Mouse (Mus musculus) retina, postnatal 7 days (tissue): ENCODE measurements around the gene Glce.

ENCODE experiments used
- DNase-seq: peaks from one replicate; pipeline ENCODE4 v3.0.0-alpha.2; 2012; ENCODE audit warnings: low read depth, low spot score

Glce gene

GRCm38 (mm10) chr9:62123496-62123895 lies 1.0 kb upstream of the Glce start:
- no peak for DNase-seq

GRCm38 (mm10) chr9:62121551-62122447 lies 656 bp downstream of the Glce start:
- no peak for DNase-seq

GRCm38 (mm10) chr9:62118754-62119153 lies 3.7 kb downstream of the Glce start:
- DNase-seq: no peak

GRCm38 (mm10) chr9:62115826-62116225 lies 6.6 kb downstream of the Glce start:
- DNase-seq: no peak

GRCm38 (mm10) chr9:62096603-62097002 lies 25.9 kb downstream of the Glce start:
- DNase-seq: no peak

GRCm38 (mm10) chr9:62091604-62092003 lies 30.9 kb downstream of the Glce start:
- DNase-seq: no peak

GRCm38 (mm10) chr9:62085548-62085947 lies 36.9 kb downstream of the Glce start:
- DNase-seq: no peak

- DNase-seq: no peak
These were observed 37.6 kb downstream of the Glce start for GRCm38 (mm10) chr9:62084896-62085295.

- DNase-seq: no peak
These were observed 39.5 kb downstream of the Glce start for GRCm38 (mm10) chr9:62082986-62083385.

GRCm38 (mm10) chr9:62081542-62081941 lies 40.9 kb downstream of the Glce start:
- no peak for DNase-seq

- no peak for DNase-seq
These were observed 42.3 kb downstream of the Glce start for GRCm38 (mm10) chr9:62080028-62080760.

GRCm38 (mm10) chr9:62062234-62062633 lies 60.2 kb downstream of the Glce start:
- no peak for DNase-seq

- no peak for DNase-seq
These were observed 62.0 kb downstream of the Glce start for GRCm38 (mm10) chr9:62060431-62060830.

GRCm38 (mm10) chr9:62059941-62060340 lies 62.5 kb downstream of the Glce start:
- no peak for DNase-seq

- DNase-seq: no peak
These were observed 64.5 kb downstream of the Glce start for GRCm38 (mm10) chr9:62057881-62058506.

- DNase-seq: no peak
These were observed 66.2 kb downstream of the Glce start for GRCm38 (mm10) chr9:62056206-62056605.

- no peak for DNase-seq
These were observed 71.7 kb downstream of the Glce start for GRCm38 (mm10) chr9:62050801-62051200.

GRCm38 (mm10) chr9:62049166-62049565 lies 73.3 kb downstream of the Glce start:
- no peak for DNase-seq

- DNase-seq: no peak
These were observed 80.3 kb downstream of the Glce start for GRCm38 (mm10) chr9:62042167-62042566.

GRCm38 (mm10) chr9:62040008-62040608 lies 82.3 kb downstream of the Glce start:
- peak; percentile 75 for DNase-seq

- DNase-seq: no peak
These were observed 86.6 kb downstream of the Glce start for GRCm38 (mm10) chr9:62035806-62036205.

- no peak for DNase-seq
These were observed 90.2 kb downstream of the Glce start for GRCm38 (mm10) chr9:62032206-62032605.
